Mouse (Mus musculus): Measurements from ENCODE around the gene Srpk2.

DNA sequence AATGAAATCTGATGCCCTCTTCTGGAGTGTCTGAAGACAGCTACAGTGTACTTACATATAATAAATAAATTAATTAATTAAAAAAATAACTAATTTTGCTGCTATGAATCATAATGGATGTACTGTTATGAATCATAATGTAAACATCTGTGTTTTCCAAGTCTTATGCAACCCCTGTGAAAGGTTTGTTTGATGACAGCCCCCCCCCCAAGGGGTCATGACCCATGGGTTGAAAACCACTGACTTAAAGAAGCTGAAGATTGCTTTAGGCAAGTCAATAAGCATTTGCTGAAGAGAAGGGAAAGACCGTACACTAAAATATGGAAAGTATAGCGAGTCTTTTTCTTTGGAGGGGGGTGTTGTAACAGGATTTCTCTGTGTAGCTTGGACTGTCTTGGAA is 35.2 kb downstream of the Srpk2 start:
- TF ChIP-seq CTCF (IDR thresholded peaks at IDR 0.05; ENCODE audit: low read depth, low read length) (no peak), POLR2A (IDR thresholded peaks at IDR 0.05; ENCODE audit: borderline replicate concordance, low read depth, low read length) (no peak)

Data from bone marrow macrophage, adult 2 months (primary cell).